Mouse (Mus musculus): ENCODE measurements around the gene Dusp22. TPM values are rescaled to one million over a fixed set of nuclear protein-coding genes. Genes with fewer than 3 reads are reported as not detected.

Dusp22 gene
- polyA plus RNA-seq, 1 experiment from 2014 or later, result 19.2 TPM

DNA sequence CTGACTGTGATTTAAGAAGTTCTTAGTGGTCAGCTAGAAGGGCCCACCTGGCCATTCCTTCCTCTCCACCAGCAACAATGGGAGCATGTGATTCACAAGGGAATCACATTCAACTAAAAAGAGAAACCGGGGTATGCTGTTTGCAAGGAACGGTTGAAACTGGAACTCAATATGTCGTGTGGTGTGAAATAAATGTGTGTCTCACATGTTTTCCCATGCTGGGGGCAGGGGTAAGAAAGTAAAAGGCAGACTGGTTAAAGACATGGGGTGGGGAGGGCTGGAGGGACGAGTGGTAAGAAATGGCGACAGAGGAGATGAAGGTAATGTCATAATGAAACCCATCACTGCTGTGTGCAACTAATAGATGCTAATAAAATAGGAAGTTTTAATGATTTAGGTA is 87.3 kb downstream of the Dusp22 start:
- WGBS, result 85% methylated on average over 5 of the region's 5 CpGs
- Histone ChIP-seq H3K4me3 (replicated peaks) (no peak overlapping the region), H3K9me3 (no peaks in the 10 kb centered on the region), H3K27ac (no peak overlapping the region), H3K27me3 (peaks cover 55% of the 10 kb centered on the region), H3K4me1 (replicated peaks) (peaks cover 22% of the 10 kb centered on the region), H3K36me3 (no peaks in the 10 kb centered on the region), H3K9ac (replicated peaks) (no peak overlapping the region), H3K4me2 (replicated peaks) (no peak overlapping the region)
- no peak for ATAC-seq

DNA sequence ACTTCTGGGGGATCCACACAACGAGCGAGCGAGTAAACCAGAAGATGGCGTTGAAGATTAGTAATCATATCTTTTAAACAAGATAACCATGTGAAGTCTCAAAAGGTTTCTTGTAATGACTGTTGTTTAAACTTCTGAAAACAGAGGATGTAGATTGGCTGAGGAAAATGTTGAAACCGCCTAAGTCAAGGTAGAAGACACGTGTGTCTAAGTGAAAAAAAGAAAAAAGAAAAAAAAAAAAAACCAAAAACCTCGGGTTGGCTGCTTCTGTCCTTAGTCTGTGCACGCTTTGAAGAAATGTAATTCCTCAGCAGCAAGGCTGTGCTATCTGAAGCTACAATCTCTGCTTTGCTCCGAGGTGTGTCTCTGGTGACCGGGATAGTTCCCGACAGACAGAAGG is 87.7 kb downstream of the Dusp22 start:
- H3K4me1 ChIP-seq (replicated peaks), result peaks cover 22% of the 10 kb centered on the region
- H3K9me3 ChIP-seq, result no peaks in the 10 kb centered on the region
- H3K27ac ChIP-seq, result no peak overlapping the region
- no peak for ATAC-seq
- H3K4me3 ChIP-seq (replicated peaks), result no peak overlapping the region
- H3K9ac ChIP-seq (replicated peaks), result no peak overlapping the region
- H3K4me2 ChIP-seq (replicated peaks), result no peak overlapping the region
- peaks cover 60% of the 10 kb centered on the region for H3K27me3 ChIP-seq
- H3K36me3 ChIP-seq, result no peaks in the 10 kb centered on the region
- WGBS, result 75% methylated on average over 11 of the region's 11 CpGs

DNA sequence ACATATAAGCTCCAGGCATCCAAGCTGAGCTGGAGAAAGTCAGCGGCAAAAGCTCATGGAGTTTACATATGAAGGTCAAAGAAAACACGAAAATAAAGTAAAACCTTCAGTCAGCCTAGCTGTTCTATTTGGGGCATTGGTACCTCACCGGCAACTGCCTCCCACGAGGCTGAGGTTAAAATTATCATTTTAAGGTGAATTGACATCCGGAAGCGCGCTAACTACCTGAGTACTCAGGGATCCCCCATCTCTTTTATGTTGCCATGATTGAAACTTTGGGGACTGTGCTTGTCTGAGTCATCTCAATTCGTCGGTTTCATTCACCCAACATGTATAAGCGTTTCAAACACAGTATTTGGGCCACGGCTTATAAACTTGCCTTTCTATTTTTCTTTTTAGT is 88.5 kb downstream of the Dusp22 start:
- H3K27ac ChIP-seq, result no peak overlapping the region
- peak overlapping the region; percentile 68; the same call in 1 of the 2 replicates for H3K4me2 ChIP-seq (replicated peaks)
- H3K36me3 ChIP-seq, result no peaks in the 10 kb centered on the region
- peaks cover 22% of the 10 kb centered on the region for H3K4me1 ChIP-seq (replicated peaks)
- H3K4me3 ChIP-seq (replicated peaks), result peak overlapping the region; percentile 40; the same call in 1 of the 2 replicates
- 56% methylated on average over 11 of the region's 11 CpGs for WGBS
- ATAC-seq, result no peak
- no peaks in the 10 kb centered on the region for H3K9me3 ChIP-seq
- peaks cover 67% of the 10 kb centered on the region for H3K27me3 ChIP-seq
- no peak overlapping the region for H3K9ac ChIP-seq (replicated peaks)

DNA sequence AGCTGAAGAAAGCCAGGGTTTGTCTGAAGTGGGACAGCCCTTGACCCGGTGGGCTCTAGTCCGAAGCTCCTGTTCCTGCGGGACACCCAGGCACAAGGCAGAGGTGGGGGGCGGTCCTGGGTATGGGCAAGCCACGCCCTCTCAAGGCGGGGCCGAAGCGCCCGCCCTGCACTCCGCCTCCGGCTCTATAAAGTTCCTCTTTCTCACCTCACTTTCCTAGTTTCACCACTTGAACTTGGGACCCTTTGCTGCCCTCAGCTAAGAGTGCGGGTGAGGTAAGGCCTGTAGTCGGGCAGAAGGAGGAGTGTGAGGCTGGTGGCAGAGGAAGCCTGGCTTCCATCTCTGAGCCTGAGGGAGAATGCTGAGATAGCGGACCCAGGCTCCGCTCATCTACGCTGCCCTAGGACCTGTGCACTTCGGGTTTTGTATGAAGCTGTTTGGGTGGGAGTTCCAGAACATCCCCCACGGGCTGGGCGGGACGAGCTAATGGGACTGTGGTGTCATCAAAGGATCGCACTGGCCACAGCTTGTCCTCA is 89.3 kb downstream of the Dusp22 start, which contains the start of gene Irf4:
Gene Irf4, plus strand, starts transcription at position 206 of the 536 bp plus-strand sequence.
- peak within 1 kb of the TSS; percentile 68 for H3K4me2 ChIP-seq (replicated peaks)
- peaks cover 22% of the 10 kb centered on the region for H3K4me1 ChIP-seq (replicated peaks)
- H3K4me3 ChIP-seq (replicated peaks), result peak within 1 kb of the TSS; percentile 40
- WGBS, result under 1% methylated on average over 21 of the region's 21 CpGs
- H3K36me3 ChIP-seq, result no peaks in the 10 kb centered on the region
- H3K9me3 ChIP-seq, result no peaks in the 10 kb centered on the region
- peaks cover 68% of the 10 kb centered on the region for H3K27me3 ChIP-seq
- peak within 1 kb of the TSS; percentile 16; the same call in 1 of the 2 replicates for H3K9ac ChIP-seq (replicated peaks)
- peak; percentile 82 for ATAC-seq
- no peak within 1 kb of the TSS for H3K27ac ChIP-seq

DNA sequence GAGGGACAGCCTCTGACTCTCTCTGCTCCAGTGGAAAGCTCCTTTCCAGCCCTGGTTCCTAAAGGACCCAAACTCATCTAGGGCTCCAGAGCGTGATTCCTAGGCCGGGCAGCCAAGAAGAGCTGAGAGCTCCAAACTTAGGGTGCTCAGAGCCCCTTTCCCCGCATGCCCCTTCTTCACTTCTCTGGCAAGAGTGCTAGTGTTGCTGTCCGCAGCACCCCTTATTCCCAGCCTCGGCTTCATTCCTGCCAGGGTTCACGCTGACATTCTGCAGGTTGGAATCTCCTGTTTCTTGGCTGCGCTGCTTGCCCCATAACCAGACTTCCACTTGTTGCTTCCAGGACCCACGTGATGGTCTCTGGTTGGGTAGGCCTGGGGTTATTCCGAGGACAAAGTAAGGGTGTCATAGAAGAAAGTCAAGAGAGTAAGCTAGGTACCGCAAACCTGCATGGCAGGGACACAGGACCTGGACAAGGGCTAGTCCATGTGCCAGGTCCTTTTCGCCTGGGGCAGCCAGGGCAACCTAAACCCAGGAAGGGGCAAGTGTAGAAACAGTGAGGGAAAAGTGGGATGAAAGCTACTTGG is 89.8 kb downstream of the Dusp22 start:
- no peak overlapping the region for H3K27ac ChIP-seq
- no peak for ATAC-seq
- WGBS, result 4% methylated on average over 11 of the region's 11 CpGs
- peak overlapping the region; percentile 16; the same call in 1 of the 2 replicates for H3K9ac ChIP-seq (replicated peaks)
- peak overlapping the region; percentile 68 for H3K4me2 ChIP-seq (replicated peaks)
- H3K36me3 ChIP-seq, result no peaks in the 10 kb centered on the region
- H3K4me1 ChIP-seq (replicated peaks), result peaks cover 22% of the 10 kb centered on the region
- peak overlapping the region; percentile 40 for H3K4me3 ChIP-seq (replicated peaks)
- H3K27me3 ChIP-seq, result peaks cover 68% of the 10 kb centered on the region
- H3K9me3 ChIP-seq, result no peaks in the 10 kb centered on the region

DNA sequence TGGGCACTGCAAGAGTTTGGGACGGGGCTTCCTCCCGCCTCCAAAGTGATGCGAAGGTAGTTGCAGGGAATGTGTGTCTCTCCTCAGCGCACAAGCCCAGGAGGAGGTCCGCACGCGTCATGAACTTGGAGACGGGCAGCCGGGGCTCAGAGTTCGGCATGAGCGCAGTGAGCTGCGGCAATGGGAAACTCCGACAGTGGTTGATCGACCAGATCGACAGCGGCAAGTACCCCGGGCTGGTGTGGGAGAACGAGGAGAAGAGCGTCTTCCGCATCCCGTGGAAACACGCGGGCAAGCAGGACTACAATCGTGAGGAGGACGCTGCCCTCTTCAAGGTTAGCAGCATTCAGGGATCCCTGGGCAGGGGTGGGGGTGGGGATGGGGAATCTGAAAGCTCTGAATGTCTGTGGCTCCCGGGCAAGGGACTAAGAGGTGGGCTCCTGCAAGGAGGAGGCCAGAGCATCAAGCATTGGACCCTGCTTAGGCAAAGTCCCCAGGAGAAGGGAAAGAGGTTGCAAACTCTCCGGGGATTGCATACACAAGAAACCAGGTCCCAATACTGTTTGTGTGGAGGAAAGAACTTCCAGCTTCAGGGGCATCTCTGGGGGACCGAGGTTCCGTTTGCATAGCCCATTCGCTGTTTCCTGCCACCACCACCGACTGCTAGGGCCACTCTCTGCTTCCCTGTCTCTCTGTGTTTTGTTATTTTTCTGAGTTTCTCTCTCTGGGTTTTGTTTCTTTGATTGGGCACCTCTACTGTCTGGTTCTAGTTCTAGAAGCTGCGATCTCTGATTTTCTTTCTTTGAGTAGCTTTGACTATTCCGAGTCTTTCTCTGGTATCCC is 90.9 kb downstream of the Dusp22 start:
- Histone ChIP-seq H3K4me2 (replicated peaks) (peak overlapping the region; percentile 68), H3K4me3 (replicated peaks) (peak overlapping the region; percentile 40), H3K4me1 (replicated peaks) (peaks cover 22% of the 10 kb centered on the region), H3K9me3 (no peaks in the 10 kb centered on the region), H3K9ac (replicated peaks) (no peak overlapping the region; the same call in 1 of the 2 replicates), H3K27me3 (peaks cover 68% of the 10 kb centered on the region), H3K36me3 (no peaks in the 10 kb centered on the region), H3K27ac (no peak overlapping the region)
- WGBS, result 3% methylated on average over 33 of the region's 33 CpGs
- ATAC-seq, result peak; percentile 28; the same call in 1 of the 2 replicates

DNA sequence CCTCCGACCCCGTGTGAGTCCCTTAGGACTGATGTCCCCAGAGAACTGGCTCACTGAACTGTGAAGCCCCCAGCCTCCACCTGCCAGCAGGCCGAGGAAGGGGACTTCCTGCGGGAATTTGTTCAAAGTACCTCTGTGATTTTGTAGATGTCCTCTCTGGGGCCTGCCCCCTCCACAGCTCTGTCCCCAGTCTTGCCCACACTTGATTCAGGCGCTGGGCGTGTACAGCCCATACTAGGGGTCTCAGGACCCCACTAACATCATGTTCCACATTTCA is 91.4 kb downstream of the Dusp22 start:
- 22% methylated on average over 6 of the region's 6 CpGs for WGBS
- Histone ChIP-seq H3K9ac (replicated peaks) (no peak overlapping the region), H3K9me3 (no peaks in the 10 kb centered on the region), H3K4me1 (replicated peaks) (peaks cover 22% of the 10 kb centered on the region), H3K27ac (no peak overlapping the region), H3K27me3 (peaks cover 65% of the 10 kb centered on the region), H3K36me3 (no peaks in the 10 kb centered on the region), H3K4me2 (replicated peaks) (no peak overlapping the region), H3K4me3 (replicated peaks) (no peak overlapping the region)
- no peak for ATAC-seq

DNA sequence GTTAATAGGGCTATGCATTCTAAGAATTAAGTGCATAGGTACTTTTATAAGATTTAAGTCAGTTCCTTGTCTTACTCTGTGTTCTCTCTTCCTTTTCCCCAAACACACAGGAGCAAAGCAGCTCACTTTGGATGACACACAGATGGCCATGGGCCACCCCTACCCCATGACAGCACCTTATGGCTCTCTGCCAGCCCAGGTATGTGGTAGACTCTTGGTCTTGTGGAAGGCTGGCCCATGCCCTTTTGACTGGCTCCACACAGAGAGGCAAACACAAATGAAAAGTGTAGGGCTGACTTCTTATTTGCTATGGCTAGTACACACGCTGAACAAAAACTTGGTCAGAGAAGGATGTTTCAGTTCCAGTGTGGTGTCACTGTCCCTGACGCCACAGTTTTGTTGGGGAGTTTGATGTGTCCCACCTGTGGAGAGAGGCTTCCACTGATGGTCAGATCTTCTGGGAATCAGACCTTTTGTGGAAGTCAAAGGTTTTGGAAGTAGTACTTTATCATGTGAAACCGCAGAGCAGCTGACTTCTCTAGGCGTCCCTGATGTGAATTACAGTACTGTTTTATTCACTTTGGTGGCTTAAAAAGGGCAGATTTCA is 92.9 kb downstream of the Dusp22 start:
- WGBS, result 84% methylated on average over 4 of the region's 4 CpGs
- Histone ChIP-seq H3K36me3 (no peaks in the 10 kb centered on the region), H3K4me3 (replicated peaks) (no peak overlapping the region), H3K4me2 (replicated peaks) (no peak overlapping the region), H3K27me3 (peaks cover 56% of the 10 kb centered on the region), H3K9ac (replicated peaks) (no peak overlapping the region), H3K4me1 (replicated peaks) (peaks cover 22% of the 10 kb centered on the region), H3K27ac (no peak overlapping the region), H3K9me3 (no peaks in the 10 kb centered on the region)
- ATAC-seq, result no peak

DNA sequence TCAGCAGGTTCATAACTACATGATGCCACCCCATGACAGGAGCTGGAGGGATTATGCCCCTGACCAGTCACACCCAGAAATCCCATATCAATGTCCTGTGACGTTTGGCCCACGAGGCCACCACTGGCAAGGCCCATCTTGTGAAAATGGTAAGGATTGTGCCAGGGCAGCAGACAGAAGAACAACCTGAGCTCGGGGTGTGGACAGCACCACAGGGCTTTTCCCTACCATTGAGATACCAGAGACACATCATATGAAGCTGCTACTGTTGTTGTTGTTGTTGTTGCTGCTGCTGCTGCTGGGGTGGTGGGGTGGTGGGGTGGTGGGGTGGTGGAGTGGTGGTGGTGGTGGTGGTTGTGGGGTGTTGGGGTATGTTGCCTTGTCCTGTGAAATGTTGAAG is 93.6 kb downstream of the Dusp22 start:
- 84% methylated on average over 3 of the region's 3 CpGs for WGBS

DNA sequence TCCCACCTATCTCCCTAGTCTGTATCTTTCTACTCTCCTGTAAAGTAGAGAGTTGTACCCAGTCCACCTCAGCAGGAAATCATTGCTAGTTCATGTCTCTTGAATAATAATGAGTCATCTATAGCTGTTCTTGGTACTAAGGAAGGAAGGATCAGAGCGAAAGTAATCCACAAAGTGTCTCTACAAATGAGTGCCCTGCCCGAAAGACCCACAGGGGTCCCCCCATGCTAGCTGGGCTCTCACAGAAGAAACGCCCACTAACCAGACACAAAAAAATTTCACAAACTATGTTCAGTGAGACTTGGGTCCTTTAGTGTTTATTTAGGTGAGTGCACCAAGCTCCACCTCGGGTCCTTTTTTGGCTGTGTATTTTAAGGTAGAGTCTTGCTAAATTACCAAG is 94.3 kb downstream of the Dusp22 start:
- no peaks in the 10 kb centered on the region for H3K9me3 ChIP-seq
- peaks cover 43% of the 10 kb centered on the region for H3K27me3 ChIP-seq
- H3K27ac ChIP-seq, result no peak overlapping the region
- no peak for ATAC-seq
- 84% methylated on average over 4 of the region's 4 CpGs for WGBS
- H3K4me2 ChIP-seq (replicated peaks), result no peak overlapping the region
- no peak overlapping the region for H3K9ac ChIP-seq (replicated peaks)
- H3K36me3 ChIP-seq, result no peaks in the 10 kb centered on the region
- no peak overlapping the region for H3K4me3 ChIP-seq (replicated peaks)
- peaks cover 17% of the 10 kb centered on the region for H3K4me1 ChIP-seq (replicated peaks)

More for the DNA sequence above, 93.6 kb downstream of the Dusp22 start:
- Histone ChIP-seq H3K9ac (replicated peaks) (no peak overlapping the region), H3K4me2 (replicated peaks) (no peak overlapping the region), H3K27ac (no peak overlapping the region), H3K4me3 (replicated peaks) (no peak overlapping the region), H3K4me1 (replicated peaks) (peaks cover 22% of the 10 kb centered on the region), H3K36me3 (no peaks in the 10 kb centered on the region), H3K27me3 (peaks cover 49% of the 10 kb centered on the region), H3K9me3 (no peaks in the 10 kb centered on the region)
- no peak for ATAC-seq

DNA sequence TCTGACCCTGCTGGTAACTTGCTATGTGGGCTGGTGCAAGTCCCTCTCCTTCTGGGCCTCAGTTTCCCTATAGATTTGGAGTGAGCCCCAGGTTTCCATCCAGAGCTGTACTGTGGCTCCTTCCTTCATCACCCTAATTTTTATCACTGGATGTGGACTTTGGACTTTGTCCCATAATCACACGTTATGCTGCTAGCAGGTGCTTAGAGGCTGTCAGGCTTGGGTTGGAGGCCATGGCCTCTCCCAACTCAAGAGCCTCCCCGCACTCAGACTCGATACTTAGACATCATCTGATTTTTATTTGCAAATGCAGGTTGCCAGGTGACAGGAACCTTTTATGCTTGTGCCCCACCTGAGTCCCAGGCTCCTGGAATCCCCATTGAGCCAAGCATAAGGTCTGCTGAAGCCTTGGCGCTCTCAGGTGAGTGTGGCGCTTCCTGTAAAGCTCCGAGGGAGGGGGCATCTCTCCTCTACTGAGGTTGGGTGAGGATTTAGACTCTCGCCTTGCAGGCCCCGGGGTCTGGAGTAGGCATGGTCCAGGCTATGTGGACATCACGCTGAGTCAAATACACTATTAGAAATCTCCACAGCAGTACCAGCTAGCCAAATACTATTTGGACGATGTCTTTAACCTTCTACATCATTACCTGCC is 95.2 kb downstream of the Dusp22 start:
- 84% methylated on average over 10 of the region's 10 CpGs for WGBS

More for the DNA sequence above, 95.2 kb downstream of the Dusp22 start:
- Histone ChIP-seq H3K27ac (no peak overlapping the region), H3K36me3 (no peaks in the 10 kb centered on the region), H3K4me1 (replicated peaks) (peaks cover 8% of the 10 kb centered on the region), H3K4me3 (replicated peaks) (no peak overlapping the region), H3K9ac (replicated peaks) (no peak overlapping the region), H3K9me3 (no peaks in the 10 kb centered on the region), H3K27me3 (peaks cover 34% of the 10 kb centered on the region), H3K4me2 (replicated peaks) (no peak overlapping the region)
- ATAC-seq, result no peak

Data from midbrain, embryonic 13.5 days (tissue).